Mouse (Mus musculus): ENCODE measurements at regions not wholly inside any gene's neighbourhood (a gene's known extent, or its start where the extent isn't known, plus 50 kb on each side); places are given as distances from the start of the nearest gene placed in this dataset.

GRCm38 (mm10) chr9:103951799-103952198 lies 50.5 kb upstream of the Nphp3 start:
- in situ Hi-C loops (cut with MboI; ENCODE audit: low pct_ligation_motif_present, low pct_unique_long_range_greater_than_20kb, low sequenced_read_pairs) (no loop called here), dilution Hi-C loops (cut with MboI; ENCODE audit: extremely low pct_ligation_motif_present, extremely low pct_unique_long_range_greater_than_20kb, low sequenced_read_pairs) (no loop called here)
- Histone ChIP-seq H3K4me2 (ENCODE audit: insufficient read depth, low read depth, poor library complexity, severe bottlenecking) (no peak overlapping the region), H3K27me3 (replicated peaks) (no peaks in the 10 kb centered on the region), H3K9me3 (replicated peaks; ENCODE audit: low read length) (peaks cover 3% of the 10 kb centered on the region), H3K79me2 (replicated peaks; ENCODE audit: control insufficient read depth, extremely low read depth, insufficient read depth, poor library complexity, severe bottlenecking) (no peaks in the 10 kb centered on the region), H3K4me1 (ENCODE audit: control insufficient read depth in 1 of 2, insufficient read depth in 2 of 2) (no peaks in the 10 kb centered on the region), H3K36me3 (replicated peaks in 1 of 2; ENCODE audit: control insufficient read depth in 1 of 2, insufficient read depth in 1 of 2, low read length in 1 of 2) (no peaks in the 10 kb centered on the region), H3K9ac (ENCODE audit: insufficient read depth, low read depth) (no peak overlapping the region), H3K4me3 (replicated peaks in 1 of 3; ENCODE audit: low read depth in 2 of 3, low read length in 2 of 3, poor library complexity in 1 of 3) (no peak overlapping the region), H3K27ac (ENCODE audit: insufficient read depth, low read depth) (no peak overlapping the region)
- no peak for TF ChIP-seq ZNF384 (IDR thresholded peaks at IDR 0.05; ENCODE audit: low read depth, low read length)
- TF ChIP-seq NRF1 (IDR thresholded peaks at IDR 0.05; ENCODE audit: low read depth, low read length) = no peak
- TF ChIP-seq NELFE (IDR thresholded peaks at IDR 0.05; ENCODE audit: low read depth, low read length) = no peak
- no peak for TF ChIP-seq USF1 (IDR thresholded peaks at IDR 0.05; ENCODE audit: low read depth, low read length)
- TF ChIP-seq MAFK (IDR thresholded peaks at IDR 0.05; ENCODE audit: insufficient replicate concordance, low read length) = peak; percentile 61; the same call in 1 of the 2 replicates
- no peak for DNase-seq (ENCODE audit: extremely low read depth)
